Mouse (Mus musculus): ENCODE measurements around the gene Dach1. TPM values are rescaled to one million over a fixed set of nuclear protein-coding genes. Genes with fewer than 3 reads are reported as not detected.

Dach1 gene
- polyA plus RNA-seq, 1 experiment from 2014 or later, result 8.6 TPM

DNA sequence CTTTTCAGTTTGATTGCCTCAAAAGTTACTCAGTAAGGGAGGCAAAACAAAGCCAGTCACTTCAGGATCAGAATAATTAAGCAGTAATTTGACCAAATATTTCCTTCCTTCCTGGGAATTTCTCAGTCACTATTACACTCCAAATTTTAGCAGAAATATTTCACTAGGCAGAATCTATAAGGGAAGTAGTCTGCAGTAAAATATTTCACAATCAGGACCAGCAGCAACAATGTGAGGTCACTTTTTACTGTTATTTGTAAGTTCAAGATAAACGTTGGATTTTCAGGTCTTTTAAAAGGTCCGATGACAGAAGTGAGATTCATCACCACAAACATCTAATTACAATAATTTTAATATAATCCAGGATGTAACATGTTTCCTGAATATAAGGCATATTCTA, 82.2 kb downstream of the Dach1 start:
- ATAC-seq (ENCODE audit: insufficient number of reproducible peaks, insufficient read depth, low FRiP score, low read depth), result no peak
- H3K4me3 ChIP-seq (ENCODE audit: low read depth, low read length), result no peak overlapping the region
- WGBS, result 55% methylated on average over 2 of the region's 2 CpGs
- no peaks in the 10 kb centered on the region for H3K36me3 ChIP-seq (ENCODE audit: control insufficient read depth, insufficient read depth, low read length)
- H3K27me3 ChIP-seq (ENCODE audit: control insufficient read depth, insufficient read depth, low read length), result no peaks in the 10 kb centered on the region
- no peak overlapping the region for H3K27ac ChIP-seq (ENCODE audit: low read length)
- H3K4me1 ChIP-seq (ENCODE audit: control insufficient read depth, insufficient read depth, low read length), result no peaks in the 10 kb centered on the region
- no peaks in the 10 kb centered on the region for H3K9me3 ChIP-seq (ENCODE audit: control insufficient read depth, low read depth, low read length)
- H3K4me2 ChIP-seq (replicated peaks; ENCODE audit: low read depth, low read length), result no peak overlapping the region
- no peak overlapping the region for H3K9ac ChIP-seq (replicated peaks; ENCODE audit: low read depth, low read length)

- Histone ChIP-seq H3K4me2 (replicated peaks; ENCODE audit: low read depth, low read length) (no peak overlapping the region), H3K27ac (ENCODE audit: low read length) (no peak overlapping the region), H3K4me3 (ENCODE audit: low read depth, low read length) (no peak overlapping the region), H3K27me3 (ENCODE audit: control insufficient read depth, insufficient read depth, low read length) (no peaks in the 10 kb centered on the region), H3K9me3 (ENCODE audit: control insufficient read depth, low read depth, low read length) (no peaks in the 10 kb centered on the region), H3K9ac (replicated peaks; ENCODE audit: low read depth, low read length) (no peak overlapping the region), H3K4me1 (ENCODE audit: control insufficient read depth, insufficient read depth, low read length) (no peaks in the 10 kb centered on the region), H3K36me3 (ENCODE audit: control insufficient read depth, insufficient read depth, low read length) (no peaks in the 10 kb centered on the region)
- ATAC-seq (ENCODE audit: insufficient number of reproducible peaks, insufficient read depth, low FRiP score, low read depth), result no peak
- WGBS, result 87% methylated on average over 4 of the region's 4 CpGs
Observed at GRCm38 (mm10) chr14:98086794-98087193, 82.8 kb downstream of the Dach1 start.

DNA sequence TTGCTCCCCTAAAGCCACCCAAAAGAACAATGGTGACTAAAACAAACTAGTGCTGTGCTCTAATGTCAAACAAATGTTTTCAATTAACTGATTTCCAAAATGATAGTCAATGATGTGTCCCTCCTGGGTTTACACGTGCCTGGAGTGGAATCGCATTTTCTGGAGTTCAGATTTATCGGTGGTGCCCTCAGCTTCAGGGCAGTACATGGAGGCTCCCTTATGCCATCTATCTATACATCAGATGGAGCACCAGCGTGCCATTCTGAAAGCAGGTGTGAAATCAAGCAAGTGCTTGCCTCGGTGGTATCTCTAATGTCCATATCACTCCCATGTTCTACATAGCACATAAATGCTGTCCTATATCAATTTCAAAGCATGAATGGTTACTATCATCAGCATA, 84.4 kb downstream of the Dach1 start:
- ATAC-seq (ENCODE audit: insufficient number of reproducible peaks, insufficient read depth, low FRiP score, low read depth), result no peak
- Histone ChIP-seq H3K9me3 (ENCODE audit: control insufficient read depth, low read depth, low read length) (no peaks in the 10 kb centered on the region), H3K27ac (ENCODE audit: low read length) (no peak overlapping the region), H3K4me3 (ENCODE audit: low read depth, low read length) (no peak overlapping the region), H3K4me1 (ENCODE audit: control insufficient read depth, insufficient read depth, low read length) (no peaks in the 10 kb centered on the region), H3K27me3 (ENCODE audit: control insufficient read depth, insufficient read depth, low read length) (no peaks in the 10 kb centered on the region), H3K9ac (replicated peaks; ENCODE audit: low read depth, low read length) (no peak overlapping the region), H3K36me3 (ENCODE audit: control insufficient read depth, insufficient read depth, low read length) (no peaks in the 10 kb centered on the region), H3K4me2 (replicated peaks; ENCODE audit: low read depth, low read length) (no peak overlapping the region)
- 81% methylated on average over 5 of the region's 5 CpGs for WGBS

- Histone ChIP-seq H3K4me1 (ENCODE audit: control insufficient read depth, insufficient read depth, low read length) (no peaks in the 10 kb centered on the region), H3K36me3 (ENCODE audit: control insufficient read depth, insufficient read depth, low read length) (no peaks in the 10 kb centered on the region), H3K27ac (ENCODE audit: low read length) (no peak overlapping the region), H3K9ac (replicated peaks; ENCODE audit: low read depth, low read length) (no peak overlapping the region), H3K4me2 (replicated peaks; ENCODE audit: low read depth, low read length) (no peak overlapping the region), H3K9me3 (ENCODE audit: control insufficient read depth, low read depth, low read length) (no peaks in the 10 kb centered on the region), H3K27me3 (ENCODE audit: control insufficient read depth, insufficient read depth, low read length) (no peaks in the 10 kb centered on the region), H3K4me3 (ENCODE audit: low read depth, low read length) (no peak overlapping the region)
- ATAC-seq (ENCODE audit: insufficient number of reproducible peaks, insufficient read depth, low FRiP score, low read depth), result no peak
- 33% methylated on average over 1 of the region's 1 CpGs for WGBS
Observed at GRCm38 (mm10) chr14:98084720-98085119, 84.8 kb downstream of the Dach1 start.

- ATAC-seq (ENCODE audit: insufficient number of reproducible peaks, insufficient read depth, low FRiP score, low read depth), result no peak
- H3K27me3 ChIP-seq (ENCODE audit: control insufficient read depth, insufficient read depth, low read length), result no peaks in the 10 kb centered on the region
- WGBS, result 13% methylated on average over 1 of the region's 1 CpGs
Observed at GRCm38 (mm10) chr14:98083419-98083818, 86.1 kb downstream of the Dach1 start.

DNA sequence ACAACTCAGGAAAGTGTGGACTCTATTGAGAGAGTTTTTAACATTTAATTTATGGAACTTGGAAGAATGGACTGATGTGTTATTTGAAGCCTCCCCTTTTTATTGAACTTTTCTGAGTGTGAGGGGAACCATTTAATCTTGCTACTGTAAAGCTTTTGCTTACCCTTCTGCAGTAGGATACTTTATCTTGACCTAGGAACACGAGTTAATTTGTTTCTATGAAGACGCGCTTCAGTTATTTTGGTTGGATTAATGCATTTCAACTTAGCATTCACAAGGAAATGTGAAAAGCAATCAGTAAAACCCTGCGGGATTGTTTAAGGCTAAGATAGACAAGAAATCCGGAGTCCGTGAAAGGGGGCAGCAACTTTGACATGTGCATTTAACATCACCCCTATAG, 89.6 kb downstream of the Dach1 start:
- Histone ChIP-seq H3K27me3 (ENCODE audit: control insufficient read depth, insufficient read depth, low read length) (no peaks in the 10 kb centered on the region), H3K4me3 (ENCODE audit: low read depth, low read length) (no peak overlapping the region), H3K27ac (ENCODE audit: low read length) (no peak overlapping the region), H3K4me1 (ENCODE audit: control insufficient read depth, insufficient read depth, low read length) (no peaks in the 10 kb centered on the region), H3K4me2 (replicated peaks; ENCODE audit: low read depth, low read length) (no peak overlapping the region), H3K9ac (replicated peaks; ENCODE audit: low read depth, low read length) (no peak overlapping the region), H3K9me3 (ENCODE audit: control insufficient read depth, low read depth, low read length) (no peaks in the 10 kb centered on the region), H3K36me3 (ENCODE audit: control insufficient read depth, insufficient read depth, low read length) (no peaks in the 10 kb centered on the region)
- ATAC-seq (ENCODE audit: insufficient number of reproducible peaks, insufficient read depth, low FRiP score, low read depth), result no peak
- WGBS, result 44% methylated on average over 6 of the region's 6 CpGs

More at GRCm38 (mm10) chr14:98083419-98083818, 86.1 kb downstream of the Dach1 start:
- no peak overlapping the region for H3K4me2 ChIP-seq (replicated peaks; ENCODE audit: low read depth, low read length)
- no peak overlapping the region for H3K27ac ChIP-seq (ENCODE audit: low read length)
- H3K36me3 ChIP-seq (ENCODE audit: control insufficient read depth, insufficient read depth, low read length), result no peaks in the 10 kb centered on the region
- no peak overlapping the region for H3K4me3 ChIP-seq (ENCODE audit: low read depth, low read length)
- H3K9ac ChIP-seq (replicated peaks; ENCODE audit: low read depth, low read length), result no peak overlapping the region
- H3K9me3 ChIP-seq (ENCODE audit: control insufficient read depth, low read depth, low read length), result no peaks in the 10 kb centered on the region
- no peaks in the 10 kb centered on the region for H3K4me1 ChIP-seq (ENCODE audit: control insufficient read depth, insufficient read depth, low read length)

GRCm38 (mm10) chr14:98077996-98078395, 91.6 kb downstream of the Dach1 start:
- Histone ChIP-seq H3K27me3 (ENCODE audit: control insufficient read depth, insufficient read depth, low read length) (no peaks in the 10 kb centered on the region), H3K4me2 (replicated peaks; ENCODE audit: low read depth, low read length) (no peak overlapping the region), H3K9ac (replicated peaks; ENCODE audit: low read depth, low read length) (no peak overlapping the region), H3K36me3 (ENCODE audit: control insufficient read depth, insufficient read depth, low read length) (no peaks in the 10 kb centered on the region), H3K27ac (ENCODE audit: low read length) (no peak overlapping the region), H3K9me3 (ENCODE audit: control insufficient read depth, low read depth, low read length) (no peaks in the 10 kb centered on the region), H3K4me1 (ENCODE audit: control insufficient read depth, insufficient read depth, low read length) (0 out of 2 replicates have a peak, but pooled peaks cover 3% of the 10 kb centered on the region), H3K4me3 (ENCODE audit: low read depth, low read length) (no peak overlapping the region)
- no peak for ATAC-seq (ENCODE audit: insufficient number of reproducible peaks, insufficient read depth, low FRiP score, low read depth)

DNA sequence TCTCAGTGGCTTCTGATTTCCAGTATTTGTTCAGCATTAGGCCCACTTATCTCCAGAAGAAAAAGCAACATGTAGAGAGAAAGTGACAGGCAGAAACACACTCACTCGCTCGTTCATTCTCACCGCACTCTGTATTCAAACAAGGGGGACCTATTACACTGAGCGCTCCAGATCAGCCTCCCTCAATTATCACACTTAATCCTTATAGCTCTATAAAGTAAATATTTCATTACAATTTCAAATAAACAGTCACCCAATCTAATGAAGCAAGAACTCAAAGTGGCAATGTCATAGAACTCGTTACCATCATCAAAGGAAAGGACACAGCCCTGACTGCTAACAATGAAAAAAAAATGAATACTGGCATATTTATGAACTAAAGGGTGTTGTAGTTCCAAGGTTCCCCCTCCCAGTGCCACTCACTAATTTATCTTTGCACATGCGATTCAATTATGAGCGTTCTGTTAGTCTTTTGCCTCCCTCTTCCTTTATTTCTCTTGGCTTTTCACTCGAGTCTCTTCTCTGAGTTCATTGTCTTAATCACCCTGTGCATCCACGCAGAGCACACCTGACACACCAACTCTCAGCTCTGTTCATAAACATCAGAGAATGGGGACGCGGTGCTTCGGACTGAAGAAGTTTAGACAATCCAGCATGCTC, 96.0 kb downstream of the Dach1 start:
- no peak for ATAC-seq (ENCODE audit: insufficient number of reproducible peaks, insufficient read depth, low FRiP score, low read depth)
- H3K4me1 ChIP-seq (ENCODE audit: control insufficient read depth, insufficient read depth, low read length), result peaks cover 12% of the 10 kb centered on the region; the same call in 1 of the 2 replicates
- no peaks in the 10 kb centered on the region for H3K36me3 ChIP-seq (ENCODE audit: control insufficient read depth, insufficient read depth, low read length)
- H3K4me3 ChIP-seq (ENCODE audit: low read depth, low read length), result no peak overlapping the region
- no peaks in the 10 kb centered on the region for H3K27me3 ChIP-seq (ENCODE audit: control insufficient read depth, insufficient read depth, low read length)
- no peak overlapping the region for H3K27ac ChIP-seq (ENCODE audit: low read length)
- 50% methylated on average over 12 of the region's 12 CpGs for WGBS
- no peaks in the 10 kb centered on the region for H3K9me3 ChIP-seq (ENCODE audit: control insufficient read depth, low read depth, low read length)
- peak overlapping the region; percentile 23; the same call in 1 of the 2 replicates for H3K4me2 ChIP-seq (replicated peaks; ENCODE audit: low read depth, low read length)
- no peak overlapping the region for H3K9ac ChIP-seq (replicated peaks; ENCODE audit: low read depth, low read length)

Measured in stomach, embryonic 14.5 days (tissue).